Mouse (Mus musculus) liver, adult 2 months (tissue): ENCODE measurements around the gene Pa2g4.

Experiments used
- CTCF ChIP-seq: fragments of 200-500 bp; IDR thresholded peaks from 2 replicates; pipeline ENCODE4 v1.5.1; 2011; ENCODE audit warnings: low read depth, low read length, control low read depth
- POLR2A ChIP-seq: fragments of 200-500 bp; IDR thresholded peaks from 2 replicates; pipeline ENCODE4 v1.6.1; 2011; ENCODE audit warnings: low read length, control low read depth; ENCODE audit not compliant: insufficient read depth; ENCODE audit errors: extremely low read depth

- TF ChIP-seq CTCF (no peak), POLR2A (no peak)
These were observed 20.9 kb downstream of the Pa2g4 start for GRCm38 (mm10) chr10:128544674-128545569.
